Mouse (Mus musculus) hindbrain, embryonic 12.5 days (tissue): Measurements from ENCODE around the gene Inpp4a. TPM values are rescaled to one million over a fixed set of nuclear protein-coding genes. Genes with fewer than 3 reads are reported as not detected.
A peak's percentile ranks its signal among the peaks of the same experiment; 100 is the strongest.

Source experiments
- ATAC-seq: fragments of 200-750 bp; cut with Nextera tagmentation; 2 replicates; pipeline ENCODE4 v1.8.0; 2017; ENCODE audit warnings: moderate TSS enrichment; ENCODE audit not compliant: low FRiP score
- H3K27ac ChIP-seq: fragments of 300-500 bp; sonication (generic); 2 replicates; pipeline ENCODE4 v1.5.1; 2016; ENCODE audit warnings: mild to moderate bottlenecking
- H3K27me3 ChIP-seq: fragments of 300-500 bp; sonication (generic); 2 replicates; pipeline ENCODE4 v1.6.1; 2016; ENCODE audit warnings: mild to moderate bottlenecking
- H3K36me3 ChIP-seq: fragments of 300-500 bp; sonication (generic); 2 replicates; pipeline ENCODE4 v1.6.1; 2016; ENCODE audit warnings: mild to moderate bottlenecking
- H3K4me1 ChIP-seq: fragments of 300-500 bp; sonication (generic); 2 replicates; pipeline ENCODE4 v1.6.1; 2016
- H3K4me2 ChIP-seq: fragments of 300-500 bp; sonication (generic); replicated peaks from 2 replicates; pipeline ENCODE4 v1.6.1; 2016; ENCODE audit warnings: mild to moderate bottlenecking
- H3K4me3 ChIP-seq: fragments of 300-500 bp; sonication (generic); 2 replicates; pipeline ENCODE4 v1.5.1; 2016; ENCODE audit warnings: mild to moderate bottlenecking
- H3K9ac ChIP-seq: fragments of 300-500 bp; sonication (generic); 2 replicates; pipeline ENCODE4 v1.6.1; 2016; ENCODE audit warnings: mild to moderate bottlenecking, moderate library complexity
- H3K9me3 ChIP-seq: fragments of 300-500 bp; sonication (generic); replicated peaks from 2 replicates; pipeline ENCODE4 v1.6.1; 2016; ENCODE audit warnings: mild to moderate bottlenecking
- WGBS: fragments of 180-500 bp; shearing (Covaris S2); methylation state at CpG from one replicate; pipeline ENCODE4 v1.1.7; 2016; 5-methylcytosine and 5-hydroxymethylcytosine counted together
- polyA plus RNA-seq: library from polyadenylated mRNA; unstranded; fragments of >200 nt; fragmentation: Nextera tagmentation; extraction: Ambion mirVana; gene quantifications from 2 replicates; pipeline ENCODE4 v1.2.1, GENCODE M21; 2016

Inpp4a gene
- polyA plus RNA-seq, 1 experiment from 2014 or later, result 33.7 TPM

DNA sequence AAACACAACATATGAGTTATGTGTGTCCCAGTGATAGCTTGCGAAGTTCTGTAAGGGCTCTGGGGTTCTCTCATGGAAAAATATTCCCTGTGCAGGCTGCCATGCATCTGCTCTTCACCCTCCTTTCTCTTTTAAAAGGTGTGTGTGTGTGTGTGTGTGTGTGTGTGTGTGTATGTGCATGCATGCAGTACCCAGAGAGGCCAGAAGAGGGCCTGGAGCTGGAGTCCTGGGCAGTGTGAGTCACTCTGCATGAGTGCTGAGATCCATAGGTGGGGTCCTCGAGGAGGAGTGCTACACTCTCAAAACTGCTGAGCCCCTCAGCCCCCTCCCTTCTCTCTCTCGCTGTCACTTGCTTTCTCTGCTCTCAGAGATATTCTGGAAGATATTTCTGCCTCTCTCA, 29.5 kb downstream of the Inpp4a start:
- H3K27me3 ChIP-seq, result no peaks in the 10 kb centered on the region
- no peak for ATAC-seq
- H3K4me2 ChIP-seq, result no peak overlapping the region
- 0 out of 2 replicates have a peak, but pooled peaks cover 6% of the 10 kb centered on the region for H3K9me3 ChIP-seq
- no peaks in the 10 kb centered on the region for H3K4me1 ChIP-seq
- H3K9ac ChIP-seq, result no peak overlapping the region
- no peaks in the 10 kb centered on the region for H3K36me3 ChIP-seq
- no peak overlapping the region for H3K27ac ChIP-seq
- 96% methylated on average over 3 of the region's 3 CpGs for WGBS
- H3K4me3 ChIP-seq, result no peak overlapping the region

GRCm38 (mm10) chr1:37329831-37330230, 30.2 kb downstream of the Inpp4a start:
- H3K27ac ChIP-seq, result no peak overlapping the region
- no peak overlapping the region for H3K4me3 ChIP-seq
- no peak overlapping the region for H3K9ac ChIP-seq
- H3K9me3 ChIP-seq, result 0 out of 2 replicates have a peak, but pooled peaks cover 6% of the 10 kb centered on the region
- no peak for ATAC-seq
- H3K36me3 ChIP-seq, result no peaks in the 10 kb centered on the region
- H3K4me2 ChIP-seq, result no peak overlapping the region
- 86% methylated on average over 4 of the region's 4 CpGs for WGBS
- no peaks in the 10 kb centered on the region for H3K27me3 ChIP-seq
- no peaks in the 10 kb centered on the region for H3K4me1 ChIP-seq

DNA sequence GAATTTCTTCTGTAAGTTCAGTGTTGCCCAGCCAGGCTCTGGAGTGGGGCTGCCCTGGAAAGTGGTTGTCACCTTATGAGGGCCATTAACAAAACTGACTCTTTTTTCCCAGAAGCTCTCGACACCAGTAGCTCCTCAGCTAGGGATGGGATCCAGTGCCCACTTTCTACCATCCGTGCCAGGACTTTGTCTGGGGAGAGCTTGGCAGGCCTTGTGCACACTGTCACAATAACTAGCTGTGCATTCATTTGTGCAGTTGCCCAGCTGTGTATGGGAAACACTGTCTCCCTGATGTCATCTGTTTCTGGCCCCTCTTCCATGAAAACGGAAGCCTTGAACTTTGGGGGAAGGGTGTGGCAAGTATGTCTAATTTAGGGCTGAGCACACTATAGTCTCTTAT, 33.1 kb downstream of the Inpp4a start:
- no peaks in the 10 kb centered on the region for H3K27me3 ChIP-seq
- no peak overlapping the region for H3K9ac ChIP-seq
- H3K36me3 ChIP-seq, result no peaks in the 10 kb centered on the region
- no peak overlapping the region for H3K4me3 ChIP-seq
- no peak for ATAC-seq
- no peak overlapping the region for H3K27ac ChIP-seq
- no peak overlapping the region for H3K4me2 ChIP-seq
- WGBS, result 76% methylated on average over 3 of the region's 3 CpGs
- 0 out of 2 replicates have a peak, but pooled peaks cover 6% of the 10 kb centered on the region for H3K9me3 ChIP-seq
- peaks cover 6% of the 10 kb centered on the region; the same call in 1 of the 2 replicates for H3K4me1 ChIP-seq

DNA sequence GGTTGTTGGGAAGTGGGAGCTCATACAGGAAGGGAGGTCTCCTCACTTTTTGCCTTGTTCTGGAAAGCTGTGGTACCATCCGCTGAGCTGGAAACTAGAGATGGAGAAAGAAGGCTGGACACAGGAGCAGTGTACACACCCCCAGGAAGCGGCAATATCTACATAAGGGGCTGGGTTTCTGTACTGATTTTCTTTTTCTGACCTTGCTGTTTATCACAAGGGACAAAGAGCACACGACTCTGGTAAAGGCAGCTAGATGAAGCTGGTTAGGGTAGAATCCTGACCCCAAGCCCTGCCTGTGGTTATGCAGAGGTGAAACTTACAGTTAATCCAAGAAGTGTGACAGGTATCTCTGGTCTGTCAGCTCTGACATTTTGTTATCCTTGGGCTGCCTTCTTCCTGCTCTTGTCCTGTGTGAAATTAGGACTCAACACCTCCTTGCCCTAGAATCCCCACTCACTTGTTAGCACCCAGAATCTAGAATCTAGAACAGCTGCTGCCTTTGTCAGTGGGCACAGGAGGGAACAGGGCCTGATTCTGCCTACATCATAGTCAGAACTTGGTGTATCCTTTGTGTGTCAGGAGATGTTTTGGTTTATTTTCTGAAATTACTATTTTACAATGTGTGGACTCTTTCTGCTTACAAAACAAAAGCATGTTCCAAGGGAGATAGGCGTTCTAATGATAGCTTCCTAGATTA, 34.2 kb downstream of the Inpp4a start:
- H3K27me3 ChIP-seq, result no peaks in the 10 kb centered on the region
- H3K9me3 ChIP-seq, result 0 out of 2 replicates have a peak, but pooled peaks cover 5% of the 10 kb centered on the region
- H3K4me1 ChIP-seq, result peaks cover 6% of the 10 kb centered on the region; the same call in 1 of the 2 replicates
- no peaks in the 10 kb centered on the region for H3K36me3 ChIP-seq
- no peak overlapping the region for H3K27ac ChIP-seq
- no peak overlapping the region for H3K4me3 ChIP-seq
- WGBS, result 95% methylated on average over 4 of the region's 4 CpGs
- ATAC-seq, result no peak
- H3K9ac ChIP-seq, result no peak overlapping the region
- no peak overlapping the region for H3K4me2 ChIP-seq

GRCm38 (mm10) chr1:37336022-37336421, 36.4 kb downstream of the Inpp4a start:
- WGBS, result 62% methylated on average over 2 of the region's 2 CpGs
- ATAC-seq, result no peak
- Histone ChIP-seq H3K9ac (no peak overlapping the region), H3K4me2 (no peak overlapping the region), H3K27me3 (no peaks in the 10 kb centered on the region), H3K27ac (no peak overlapping the region), H3K4me1 (peaks cover 8% of the 10 kb centered on the region; the same call in 1 of the 2 replicates), H3K9me3 (no peaks in the 10 kb centered on the region), H3K36me3 (no peaks in the 10 kb centered on the region), H3K4me3 (no peak overlapping the region)

GRCm38 (mm10) chr1:37336794-37337193, 37.1 kb downstream of the Inpp4a start:
- H3K36me3 ChIP-seq, result no peaks in the 10 kb centered on the region
- no peak for ATAC-seq
- H3K4me1 ChIP-seq, result peaks cover 12% of the 10 kb centered on the region; the same call in 1 of the 2 replicates
- WGBS, result 57% methylated on average over 2 of the region's 2 CpGs
- H3K9ac ChIP-seq, result no peak overlapping the region
- no peaks in the 10 kb centered on the region for H3K27me3 ChIP-seq
- H3K27ac ChIP-seq, result no peak overlapping the region
- no peak overlapping the region for H3K4me3 ChIP-seq
- no peak overlapping the region for H3K4me2 ChIP-seq
- H3K9me3 ChIP-seq, result no peaks in the 10 kb centered on the region

DNA sequence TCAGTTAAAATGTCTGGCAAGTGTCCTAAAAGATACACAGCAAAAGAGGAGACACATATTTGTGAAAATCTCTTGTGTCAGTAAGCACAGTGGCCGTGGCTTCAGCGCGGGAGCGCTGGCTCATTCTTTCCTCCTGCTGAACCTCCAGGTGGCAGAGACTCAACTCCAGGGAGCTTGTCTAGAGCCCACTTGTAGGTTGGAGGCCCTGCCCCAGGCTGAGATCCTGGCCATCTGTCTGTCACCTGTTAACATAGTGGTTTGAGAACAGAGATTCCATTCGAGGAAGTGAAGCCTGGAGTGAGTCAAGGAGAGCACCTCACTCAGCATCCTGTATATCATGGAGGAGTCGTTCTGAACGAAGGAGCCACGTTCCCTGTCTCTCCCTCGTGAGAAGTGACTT, 37.6 kb downstream of the Inpp4a start:
- H3K27ac ChIP-seq, result no peak overlapping the region
- peaks cover 12% of the 10 kb centered on the region; the same call in 1 of the 2 replicates for H3K4me1 ChIP-seq
- H3K9ac ChIP-seq, result no peak overlapping the region
- no peak for ATAC-seq
- no peaks in the 10 kb centered on the region for H3K9me3 ChIP-seq
- H3K4me2 ChIP-seq, result no peak overlapping the region
- H3K27me3 ChIP-seq, result no peaks in the 10 kb centered on the region
- no peak overlapping the region for H3K4me3 ChIP-seq
- WGBS, result 76% methylated on average over 9 of the region's 9 CpGs
- H3K36me3 ChIP-seq, result no peaks in the 10 kb centered on the region

DNA sequence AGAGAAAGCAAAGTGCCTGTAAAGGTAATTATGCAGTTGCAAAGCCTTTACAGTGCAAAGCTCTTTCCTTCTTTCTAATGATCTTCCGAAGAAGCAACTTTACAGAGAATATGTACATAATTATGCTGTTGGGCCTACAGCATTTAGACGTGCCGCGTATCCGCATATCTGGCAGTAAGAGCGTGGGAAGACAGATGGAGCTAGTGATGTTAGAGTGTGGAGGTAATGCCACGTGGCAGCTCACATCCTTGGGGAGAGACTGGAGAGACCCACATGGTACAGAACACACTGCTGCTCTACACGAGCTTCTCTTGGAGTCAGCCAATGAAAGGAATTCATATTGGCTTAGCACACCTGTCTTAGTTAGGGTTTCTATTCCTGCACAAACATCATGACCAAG, 39.5 kb downstream of the Inpp4a start:
- Histone ChIP-seq H3K4me2 (no peak overlapping the region), H3K27me3 (no peaks in the 10 kb centered on the region), H3K36me3 (no peaks in the 10 kb centered on the region), H3K9ac (no peak overlapping the region), H3K4me3 (no peak overlapping the region), H3K9me3 (no peaks in the 10 kb centered on the region), H3K4me1 (peaks cover 12% of the 10 kb centered on the region; the same call in 1 of the 2 replicates), H3K27ac (no peak overlapping the region)
- ATAC-seq, result no peak
- WGBS, result 88% methylated on average over 8 of the region's 8 CpGs

- Histone ChIP-seq H3K4me2 (no peak overlapping the region), H3K9me3 (no peaks in the 10 kb centered on the region), H3K27me3 (no peaks in the 10 kb centered on the region), H3K9ac (0 out of 2 replicates have a peak overlapping the region, but pooled peaks have one; percentile 27), H3K4me1 (peaks cover 5% of the 10 kb centered on the region; the same call in 1 of the 2 replicates), H3K4me3 (no peak overlapping the region), H3K27ac (no peak overlapping the region), H3K36me3 (no peaks in the 10 kb centered on the region)
- ATAC-seq, result no peak
- WGBS, result 83% methylated on average over 5 of the region's 5 CpGs
Measured at GRCm38 (mm10) chr1:37341347-37341746, 41.7 kb downstream of the Inpp4a start.

DNA sequence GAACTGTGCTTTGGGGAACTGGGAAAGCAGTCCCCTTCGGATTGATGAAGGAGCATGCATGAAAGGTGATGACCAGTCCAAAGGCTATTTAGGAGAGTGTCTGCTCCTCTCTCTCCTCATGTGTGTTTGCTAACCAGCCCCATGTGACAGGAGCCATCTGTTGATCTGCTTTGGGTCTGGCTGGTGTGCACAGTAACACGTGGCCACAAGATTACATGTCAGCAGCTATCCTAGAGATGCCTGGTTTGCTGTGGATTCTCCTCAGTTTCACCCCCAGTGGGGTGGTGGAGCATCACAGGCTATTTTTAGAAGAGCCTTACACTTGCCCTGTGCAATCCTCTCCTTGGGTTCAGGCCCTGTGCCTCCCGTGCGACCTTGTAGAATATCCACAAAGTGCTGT, 42.2 kb downstream of the Inpp4a start:
- no peak overlapping the region for H3K27ac ChIP-seq
- 76% methylated on average over 4 of the region's 4 CpGs for WGBS

DNA sequence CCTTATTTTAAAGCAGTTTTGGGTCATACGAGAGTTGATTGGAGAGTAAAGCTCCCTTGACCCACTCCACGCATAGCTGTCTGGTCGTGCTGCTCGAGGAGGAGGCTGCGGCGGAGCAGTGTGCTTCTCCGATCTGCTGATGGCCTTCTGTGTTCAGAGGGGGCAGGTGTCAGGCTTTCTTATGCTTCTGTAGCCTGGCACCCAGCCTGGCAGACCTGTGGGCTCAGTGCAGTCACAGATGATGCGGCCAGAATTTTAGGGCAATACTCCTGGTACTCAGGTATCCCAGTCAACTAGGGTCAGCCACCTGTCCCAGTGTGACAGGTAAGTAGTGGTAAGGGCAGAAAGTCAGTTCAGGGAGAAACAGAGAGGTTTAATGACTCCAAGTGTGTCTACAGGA, 42.9 kb downstream of the Inpp4a start:
- Histone ChIP-seq H3K9ac (no peak overlapping the region), H3K27ac (no peak overlapping the region), H3K27me3 (no peaks in the 10 kb centered on the region), H3K9me3 (no peaks in the 10 kb centered on the region), H3K4me2 (no peak overlapping the region), H3K4me3 (no peak overlapping the region), H3K4me1 (peaks cover 5% of the 10 kb centered on the region; the same call in 1 of the 2 replicates), H3K36me3 (no peaks in the 10 kb centered on the region)
- 94% methylated on average over 8 of the region's 8 CpGs for WGBS
- ATAC-seq, result no peak

More for the DNA sequence above, 42.2 kb downstream of the Inpp4a start:
- H3K27me3 ChIP-seq, result no peaks in the 10 kb centered on the region
- H3K9me3 ChIP-seq, result no peaks in the 10 kb centered on the region
- H3K36me3 ChIP-seq, result no peaks in the 10 kb centered on the region
- no peak overlapping the region for H3K4me3 ChIP-seq
- no peak for ATAC-seq
- no peak overlapping the region for H3K4me2 ChIP-seq
- no peak overlapping the region for H3K9ac ChIP-seq
- peaks cover 5% of the 10 kb centered on the region; the same call in 1 of the 2 replicates for H3K4me1 ChIP-seq

DNA sequence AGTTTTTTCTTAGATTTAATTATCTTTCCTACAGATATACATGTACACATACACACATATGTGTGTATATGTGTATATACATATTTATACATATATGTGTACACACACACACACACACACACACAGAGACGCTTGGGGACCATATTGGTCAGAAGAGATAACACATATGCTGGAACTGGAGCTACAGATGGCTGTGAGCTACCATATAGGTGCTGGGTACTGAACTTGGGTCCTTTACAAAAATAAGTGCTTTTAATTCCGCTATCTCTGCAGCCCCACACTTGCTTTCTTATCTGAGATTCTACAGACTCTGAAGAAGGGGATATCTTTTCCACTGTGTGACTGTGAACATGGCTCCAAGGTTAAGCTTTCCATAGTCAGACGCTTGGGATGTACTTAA, 43.6 kb downstream of the Inpp4a start:
- H3K27me3 ChIP-seq, result no peaks in the 10 kb centered on the region
- no peak overlapping the region for H3K4me2 ChIP-seq
- H3K9me3 ChIP-seq, result no peaks in the 10 kb centered on the region
- no peaks in the 10 kb centered on the region for H3K36me3 ChIP-seq
- peaks cover 5% of the 10 kb centered on the region; the same call in 1 of the 2 replicates for H3K4me1 ChIP-seq
- no peak for ATAC-seq
- no peak overlapping the region for H3K4me3 ChIP-seq
- H3K9ac ChIP-seq, result no peak overlapping the region
- WGBS, result 91% methylated on average over 3 of the region's 3 CpGs
- H3K27ac ChIP-seq, result no peak overlapping the region
